Mouse (Mus musculus): ENCODE results near the gene Car6. TPM values are rescaled to one million over a fixed set of nuclear protein-coding genes. Genes with fewer than 3 reads are reported as not detected.

Gene Car6
- total RNA-seq (2022), result not detected

DNA sequence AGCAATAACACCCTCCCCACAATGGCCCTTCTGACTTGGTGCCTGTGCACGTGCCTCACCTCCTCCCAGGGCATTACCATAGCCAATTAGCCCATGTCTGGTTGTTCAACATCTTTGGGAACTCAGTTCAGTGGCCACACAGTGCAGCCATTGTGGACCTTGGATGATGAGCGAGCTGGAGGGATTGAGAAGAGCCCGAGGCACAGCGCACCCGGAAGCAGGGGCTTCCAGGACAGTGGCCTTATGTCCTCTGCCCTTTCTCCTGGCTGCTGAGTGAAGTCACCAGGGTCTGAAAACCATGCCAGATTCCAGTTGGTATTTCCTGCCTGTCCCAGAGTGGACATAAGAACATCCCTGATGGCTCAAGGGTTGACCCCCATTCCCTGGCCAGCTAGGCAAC is at the start of gene Car6:
Car6 (minus strand) TSS at position 101 of the 400 bp plus-strand sequence.
- no peak for DNase-seq (ENCODE audit: low spot score in 2 of 2)

DNA sequence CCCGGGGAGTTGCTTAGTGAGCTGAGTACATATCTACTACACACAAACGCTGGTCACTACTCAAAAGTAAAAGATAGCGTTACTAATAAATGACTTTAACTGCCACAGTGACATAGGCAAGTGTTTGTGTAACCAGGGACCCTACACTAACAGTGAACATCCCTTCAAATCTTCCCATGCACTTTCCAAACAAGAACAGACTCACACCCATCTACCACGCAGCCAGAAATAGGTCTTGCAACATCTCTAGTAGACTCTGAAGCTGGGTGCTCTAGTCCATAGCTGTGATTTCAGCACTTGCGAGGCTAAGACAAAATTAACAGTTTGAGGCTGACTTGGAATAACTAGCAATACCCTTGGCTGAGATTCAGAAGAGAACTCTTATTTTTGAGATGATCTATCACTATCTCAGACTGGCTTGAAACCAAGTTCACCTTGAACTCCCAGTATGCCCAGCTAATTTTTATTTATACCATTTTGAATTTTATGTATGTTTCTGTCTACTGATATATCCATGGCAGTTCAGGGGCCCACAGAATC is 48.7 kb upstream of the Car6 start:
- DNase-seq (ENCODE audit: low spot score in 2 of 2), result no peak

DNA sequence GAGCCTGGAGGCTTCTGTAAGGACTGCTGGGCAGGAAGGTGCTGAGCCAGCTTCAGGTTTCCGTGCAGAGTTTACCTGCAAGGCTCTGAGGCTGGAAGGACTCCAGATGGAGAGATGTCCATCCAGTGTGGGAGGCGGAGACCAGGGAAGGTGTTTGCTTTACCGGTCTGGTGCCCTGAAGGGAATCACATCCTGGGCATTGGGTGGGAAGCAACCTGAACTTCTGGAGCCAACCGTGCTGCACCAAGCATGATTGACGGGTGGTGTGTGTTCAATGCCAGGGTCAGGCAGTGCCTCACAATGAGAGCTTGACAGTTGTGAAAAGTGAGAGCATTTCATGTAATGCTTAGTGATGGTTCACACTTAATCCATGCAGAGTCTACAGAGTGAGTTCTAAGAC is 47.8 kb upstream of the Car6 start:
- no peak for DNase-seq (ENCODE audit: low spot score in 2 of 2)

DNA sequence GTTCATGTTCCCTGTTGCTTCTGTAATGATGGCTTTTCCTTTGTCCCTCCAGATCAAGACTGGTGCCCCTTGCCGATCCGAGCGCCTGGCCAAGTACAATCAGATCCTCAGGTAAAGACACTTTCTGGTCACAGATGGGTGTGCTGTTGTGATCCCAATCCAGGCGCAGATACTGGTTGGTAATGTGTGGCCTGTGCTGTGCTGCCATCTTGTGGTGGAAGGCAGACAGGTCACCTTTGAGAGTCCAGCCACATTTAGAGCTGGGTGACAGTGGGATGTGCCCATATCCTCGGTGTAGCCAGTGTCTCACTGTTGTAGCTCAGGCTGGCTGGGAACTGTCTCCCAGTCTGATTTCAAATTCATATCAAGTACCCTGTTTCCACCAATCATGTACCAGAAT is 46.9 kb upstream of the Car6 start:
- peak in 1 of 2 experiments; percentile 61 for DNase-seq (ENCODE audit: low spot score in 2 of 2)

DNA sequence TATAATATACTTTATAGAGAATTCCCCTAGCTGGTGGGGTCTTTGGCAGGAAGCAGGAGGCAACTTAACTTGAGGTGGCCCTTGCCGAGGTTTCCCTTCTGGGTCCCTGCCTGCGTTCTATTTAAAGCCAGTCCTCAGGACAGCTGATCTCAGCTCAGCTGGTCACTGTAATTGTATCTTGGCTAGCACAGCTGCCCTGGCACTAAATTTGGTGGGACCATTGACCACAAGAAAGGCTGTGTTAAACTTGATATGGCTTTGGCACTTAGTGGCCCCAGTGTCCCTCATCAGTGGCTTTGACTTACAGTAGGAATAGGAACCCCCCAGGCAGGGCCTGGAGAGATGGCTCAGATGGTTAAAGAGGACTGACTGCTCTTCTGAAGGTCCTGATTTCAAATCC is 44.7 kb upstream of the Car6 start:
- peak; percentile 67 to 85 for DNase-seq (ENCODE audit: low spot score in 2 of 2)

DNA sequence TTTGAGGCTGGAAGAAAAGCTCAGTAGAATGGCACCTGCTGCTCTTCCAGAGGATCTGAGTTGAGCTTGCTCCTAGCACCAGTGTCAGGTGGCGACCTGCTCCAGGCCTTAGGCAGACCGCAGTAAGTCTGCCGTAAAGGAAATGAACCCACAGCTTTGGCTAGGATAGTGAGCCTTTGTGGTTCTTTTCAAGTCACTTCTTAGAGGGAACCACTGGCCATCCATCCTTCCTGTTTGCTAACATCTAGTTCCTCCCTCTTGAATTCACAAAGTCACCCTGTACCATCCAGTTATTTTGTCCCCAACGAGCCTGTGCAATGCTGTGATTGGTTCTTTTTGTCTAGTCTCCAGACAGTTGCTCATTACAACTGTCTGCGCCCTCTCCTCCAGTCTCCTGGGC is 41.6 kb upstream of the Car6 start:
- no peak for DNase-seq (ENCODE audit: low spot score in 2 of 2)

- no peak for DNase-seq (ENCODE audit: low spot score in 2 of 2)
These were observed 40.6 kb upstream of the Car6 start for GRCm38 (mm10) chr4:150241708-150242107.

DNA sequence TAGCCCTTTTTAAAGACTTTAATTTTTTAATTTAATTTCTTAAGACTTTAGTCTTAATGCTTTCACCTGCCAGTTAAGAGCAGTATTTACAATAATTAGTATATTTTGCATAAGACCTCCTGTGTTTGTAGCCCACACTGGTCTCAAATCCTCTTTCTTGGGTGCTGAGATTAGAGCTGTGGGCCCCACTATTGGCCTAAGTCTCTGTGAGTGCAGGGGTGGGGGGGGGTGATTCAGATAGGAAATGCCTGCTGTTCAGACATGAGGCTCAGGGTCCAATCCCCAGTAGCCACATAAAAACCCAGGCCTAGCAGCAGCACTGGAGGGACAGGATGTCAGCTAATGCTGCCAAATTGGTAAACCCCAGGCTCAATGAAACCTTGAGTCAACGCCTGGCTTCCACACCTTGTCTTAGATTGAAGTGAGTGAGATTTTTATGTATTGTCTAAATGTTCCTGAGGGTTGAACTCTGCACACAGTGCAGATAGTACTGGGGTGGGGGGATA is 39.3 kb upstream of the Car6 start:
- DNase-seq (ENCODE audit: low spot score in 2 of 2), result no peak

- peak; percentile 71 to 72 for DNase-seq (ENCODE audit: low spot score in 2 of 2)
These were observed 38.8 kb upstream of the Car6 start for GRCm38 (mm10) chr4:150239951-150240368.

GRCm38 (mm10) chr4:150239503-150239902 is 38.4 kb upstream of the Car6 start:
- no peak for DNase-seq (ENCODE audit: low spot score in 2 of 2)

DNA sequence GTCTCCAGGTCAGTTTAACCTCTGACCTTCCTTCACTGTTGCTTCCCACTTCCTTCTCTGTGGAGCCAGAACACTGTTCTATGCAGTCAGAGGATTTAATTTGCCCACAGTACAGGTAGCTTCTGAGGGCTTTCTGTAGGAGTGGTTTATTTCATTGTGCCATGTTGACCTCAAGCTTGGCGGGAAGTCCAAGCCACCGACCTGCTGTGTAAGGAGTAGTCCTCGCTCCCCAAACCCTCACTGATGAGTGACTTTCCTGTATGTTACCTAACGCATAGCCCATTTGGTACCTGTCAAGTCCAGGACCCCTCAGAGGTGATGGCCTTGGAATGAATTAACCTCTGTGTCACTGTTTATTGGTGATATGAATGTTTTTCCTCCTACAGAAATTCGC is 38.0 kb upstream of the Car6 start:
- no peak for DNase-seq (ENCODE audit: low spot score in 2 of 2)

- no peak for DNase-seq (ENCODE audit: low spot score in 2 of 2)
These were observed 37.4 kb upstream of the Car6 start for GRCm38 (mm10) chr4:150238433-150239086.

DNA sequence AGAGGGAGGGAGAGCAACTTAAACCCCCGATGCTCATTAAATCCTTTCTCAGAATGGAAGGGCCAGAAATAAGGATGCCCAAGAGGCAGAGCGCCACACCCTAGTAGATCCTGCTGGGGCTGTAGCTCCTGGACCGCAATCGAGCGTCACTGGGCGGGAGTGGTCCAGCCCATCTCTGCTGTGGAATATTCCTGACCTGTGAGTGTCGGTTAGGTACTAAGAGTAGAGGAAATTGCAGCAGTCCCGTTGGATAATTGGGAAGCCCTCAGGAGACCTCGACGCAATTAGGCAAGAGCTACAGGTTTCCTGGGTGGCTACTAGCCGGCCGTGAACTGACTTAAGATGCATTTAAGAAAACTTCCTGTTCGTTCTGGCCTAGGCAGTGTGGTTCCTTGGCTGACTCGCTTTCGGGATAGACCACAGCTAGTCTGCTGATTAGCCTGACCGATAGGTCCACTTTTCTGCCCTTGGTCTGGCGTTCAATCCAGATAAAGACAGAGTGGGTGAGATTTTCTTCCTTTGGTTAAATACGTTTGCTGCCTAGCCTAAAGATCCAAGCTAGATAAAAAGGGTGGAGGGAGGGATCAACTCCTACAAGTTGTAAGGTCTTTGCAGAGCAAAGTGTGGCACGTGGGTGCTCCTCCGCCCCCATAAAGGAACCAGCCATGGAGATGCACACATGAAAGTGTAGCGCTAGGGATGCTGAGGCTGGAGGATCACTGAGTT is 36.7 kb upstream of the Car6 start:
- no peak for DNase-seq (ENCODE audit: low spot score in 2 of 2)

DNA sequence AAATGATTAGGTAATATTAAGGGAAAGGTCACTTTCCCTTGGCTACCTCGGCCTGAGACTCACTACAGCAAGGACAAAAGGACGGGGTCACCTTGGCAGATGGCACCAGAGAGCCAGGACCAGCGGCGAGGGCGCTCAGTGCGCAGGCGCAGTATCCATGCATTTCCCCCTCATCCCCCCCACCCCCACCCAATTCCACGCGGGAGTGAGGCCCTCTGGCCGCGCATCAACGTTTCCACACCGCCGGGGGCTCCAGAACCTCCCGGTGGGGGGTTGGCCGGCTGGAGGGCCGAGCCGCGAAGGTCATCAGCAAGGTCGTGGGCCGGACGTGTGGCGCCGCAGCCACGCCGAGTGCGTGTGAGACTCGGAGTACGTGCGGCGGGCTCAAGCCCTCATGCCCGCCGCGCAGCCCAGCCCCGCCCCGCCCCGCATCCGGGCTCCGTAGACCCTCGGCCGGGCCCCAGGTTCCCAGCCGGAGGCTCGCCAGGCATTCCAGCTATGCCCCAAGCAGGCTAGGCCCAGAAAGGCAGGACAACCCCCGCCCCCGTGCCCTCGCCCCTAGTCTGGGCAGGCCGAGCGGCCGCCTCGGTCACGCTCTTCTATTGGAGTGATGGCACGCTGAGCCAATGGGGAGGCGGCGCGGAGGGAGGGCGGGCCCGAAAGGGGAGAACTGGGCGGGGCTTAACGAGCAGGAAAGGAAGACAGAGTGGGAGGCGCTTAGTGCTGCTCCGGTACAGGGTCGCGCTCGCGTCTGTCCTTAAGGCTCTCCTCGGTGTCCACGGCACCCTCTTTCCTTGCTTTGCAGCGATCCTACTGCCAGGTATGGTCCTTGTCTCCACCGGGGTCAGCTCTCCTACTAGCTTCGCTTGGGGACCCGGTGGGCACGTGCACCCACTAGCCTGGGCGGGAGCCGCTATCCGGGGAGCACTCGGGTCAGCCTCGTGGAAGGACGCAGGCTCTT is 35.7 kb upstream of the Car6 start, which contains the start of gene Eno1:
Eno1 (plus strand) TSS at position 201 of the 961 bp plus-strand sequence.
- DNase-seq (ENCODE audit: low spot score in 2 of 2), result peak; percentile 93

GRCm38 (mm10) chr4:150236031-150236430 is 34.9 kb upstream of the Car6 start:
- no peak for DNase-seq (ENCODE audit: low spot score in 2 of 2)

GRCm38 (mm10) chr4:150235585-150235984 is 34.5 kb upstream of the Car6 start:
- DNase-seq (ENCODE audit: low spot score in 2 of 2), result no peak

DNA sequence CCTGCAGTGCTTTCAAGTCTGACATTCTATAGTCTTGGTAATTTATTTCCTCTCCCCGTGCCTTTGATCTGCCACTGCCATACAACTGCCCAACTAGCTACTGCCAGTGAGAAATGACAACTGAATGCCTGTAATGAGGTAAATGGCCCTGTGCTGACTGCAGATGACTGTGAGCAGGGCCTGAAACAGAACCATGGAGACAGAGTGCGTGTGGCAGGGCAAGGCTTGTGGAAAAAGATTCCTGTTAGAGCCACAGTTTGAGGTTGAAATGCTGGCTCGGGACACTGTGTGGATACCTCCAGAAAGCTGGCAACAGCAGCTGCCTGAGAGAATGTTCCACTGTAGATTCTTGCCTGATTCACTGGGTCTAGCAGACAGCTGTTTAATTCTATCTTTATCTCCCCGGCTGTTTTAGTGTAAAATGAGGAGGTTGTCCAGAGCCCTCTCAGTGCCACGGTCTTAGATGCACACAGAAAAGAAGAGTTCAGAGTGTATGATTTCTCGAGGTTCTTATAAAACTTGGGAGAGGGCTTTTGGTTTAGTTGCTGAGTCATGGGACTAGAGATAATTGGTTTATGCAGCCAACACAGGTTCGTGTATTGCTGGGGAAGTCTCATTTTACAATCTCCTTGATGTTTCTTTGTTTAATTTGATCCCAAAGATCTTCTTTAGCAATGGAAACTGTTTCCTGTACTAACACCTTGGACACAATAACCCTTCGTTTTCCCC is 33.6 kb upstream of the Car6 start:
- no peak for DNase-seq (ENCODE audit: low spot score in 2 of 2)

- DNase-seq (ENCODE audit: low spot score in 2 of 2), result peak in 1 of 2 experiments; percentile 61
These were observed 30.7 kb upstream of the Car6 start for GRCm38 (mm10) chr4:150231871-150232270.

GRCm38 (mm10) chr4:150230460-150231407 is 29.6 kb upstream of the Car6 start:
- peak; percentile 73 to 82 for DNase-seq (ENCODE audit: low spot score in 2 of 2)
